Mouse (Mus musculus): ENCODE data around the gene Btbd11. TPM values are rescaled to one million over a fixed set of nuclear protein-coding genes. Genes with fewer than 3 reads are reported as not detected.

Gene Btbd11
- polyA plus RNA-seq, 1 experiment from 2014 or later: 3.7 TPM

Other genes with a start within 250 kb of the Btbd11 start
- gene Cry1, start 201.8 kb upstream of the Btbd11 start, polyA plus RNA-seq (2014; fragmentation: Nextera tagmentation; extraction: Ambion mirVana): 32.4 and 34.6 TPM in 2 replicates

Measured in lung, embryonic 14.5 days (tissue).